Mouse (Mus musculus): Measurements from ENCODE around the gene Gm11563.

DNA sequence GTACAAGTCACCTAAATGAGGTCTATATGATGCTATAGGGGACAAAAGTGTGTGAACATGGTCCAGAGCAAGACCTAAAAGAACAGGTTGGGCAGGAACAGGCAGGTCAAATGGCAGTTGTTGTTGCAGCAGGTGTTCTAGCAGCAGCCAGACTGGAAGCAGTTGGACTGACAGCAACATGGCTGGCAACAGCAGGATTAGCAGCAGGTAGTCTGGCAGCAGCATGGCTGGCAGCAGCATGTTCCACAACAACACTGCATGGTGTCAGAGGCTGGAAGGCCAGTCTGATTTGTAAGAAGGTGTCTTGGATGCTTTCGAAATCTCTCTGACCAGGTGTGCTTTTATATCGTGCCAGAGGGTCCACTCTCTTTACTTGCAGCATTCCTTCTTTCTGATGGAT is 24.7 kb upstream of the Gm11563 start:
- TF ChIP-seq CEBPB (IDR thresholded peaks at IDR 0.05; ENCODE audit: insufficient read depth, poor library complexity, severe bottlenecking) (no peak), POLR2A (IDR thresholded peaks at IDR 0.05; ENCODE audit: insufficient read length, low read depth) (no peak), USF1 (IDR thresholded peaks at IDR 0.05; ENCODE audit: low read depth) (no peak), MAX (IDR thresholded peaks at IDR 0.05; ENCODE audit: low read depth) (no peak), TCF3 (IDR thresholded peaks at IDR 0.05; ENCODE audit: insufficient read length, low read depth) (no peak), TCF12 (IDR thresholded peaks at IDR 0.05; ENCODE audit: insufficient read depth, poor library complexity, severe bottlenecking) (no peak), REST (IDR thresholded peaks at IDR 0.05; ENCODE audit: insufficient read depth, insufficient read length) (no peak), SRF (IDR thresholded peaks at IDR 0.05; ENCODE audit: control insufficient read depth, insufficient read length, low read depth) (no peak), E2F4 (IDR thresholded peaks at IDR 0.05; ENCODE audit: insufficient read depth) (no peak), POLR2AphosphoS2 (IDR thresholded peaks at IDR 0.05; ENCODE audit: insufficient read length, low read depth) (no peak), MYOG (IDR thresholded peaks at IDR 0.05; ENCODE audit: control insufficient read depth in 1 of 3, insufficient read depth in 1 of 3, insufficient read length in 2 of 3, low read depth in 2 of 3) (no peak), MYOD1 (IDR thresholded peaks at IDR 0.05; ENCODE audit: control insufficient read depth in 1 of 3, insufficient read length in 2 of 3, low read depth in 2 of 3) (no peak)
